Mouse (Mus musculus) gastrocnemius, adult 18-20 months (tissue): ENCODE results near the gene 1700029P11Rik. TPM values are rescaled to one million over a fixed set of nuclear protein-coding genes. Genes with fewer than 3 reads are reported as not detected.

Source experiments
- DNase-seq: peaks from one replicate; pipeline ENCODE4 v3.0.0; 2021; ENCODE audit warnings: low spot score
- total RNA-seq, 2 experiments: library from RNA; stranded (reverse); gene quantifications; 2 replicates each; pipeline ENCODE4 v1.2.3; 2021

1700029P11Rik gene
- total RNA-seq, 2 experiments from 2014 or later = not detected

DNA sequence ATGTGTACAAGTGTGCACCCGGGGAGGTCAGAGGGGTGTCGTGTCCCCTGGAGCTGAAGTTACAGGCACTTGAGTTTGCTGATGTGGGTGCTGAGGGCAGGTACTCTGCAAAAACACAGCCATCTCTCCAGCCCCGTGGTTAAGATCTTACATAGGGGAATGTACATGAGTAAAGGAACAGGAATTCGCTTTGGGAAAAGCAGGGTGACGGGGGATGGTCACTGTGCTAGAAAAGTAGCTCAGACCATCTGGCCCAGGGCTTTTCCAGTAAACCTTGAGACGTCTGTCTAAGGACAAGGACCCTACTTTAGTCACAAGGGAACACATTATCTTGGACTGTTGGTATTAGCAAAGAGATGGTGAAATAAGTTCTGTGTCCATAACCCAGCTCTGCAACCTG is 31.6 kb downstream of the 1700029P11Rik start:
- no peak for DNase-seq

DNA sequence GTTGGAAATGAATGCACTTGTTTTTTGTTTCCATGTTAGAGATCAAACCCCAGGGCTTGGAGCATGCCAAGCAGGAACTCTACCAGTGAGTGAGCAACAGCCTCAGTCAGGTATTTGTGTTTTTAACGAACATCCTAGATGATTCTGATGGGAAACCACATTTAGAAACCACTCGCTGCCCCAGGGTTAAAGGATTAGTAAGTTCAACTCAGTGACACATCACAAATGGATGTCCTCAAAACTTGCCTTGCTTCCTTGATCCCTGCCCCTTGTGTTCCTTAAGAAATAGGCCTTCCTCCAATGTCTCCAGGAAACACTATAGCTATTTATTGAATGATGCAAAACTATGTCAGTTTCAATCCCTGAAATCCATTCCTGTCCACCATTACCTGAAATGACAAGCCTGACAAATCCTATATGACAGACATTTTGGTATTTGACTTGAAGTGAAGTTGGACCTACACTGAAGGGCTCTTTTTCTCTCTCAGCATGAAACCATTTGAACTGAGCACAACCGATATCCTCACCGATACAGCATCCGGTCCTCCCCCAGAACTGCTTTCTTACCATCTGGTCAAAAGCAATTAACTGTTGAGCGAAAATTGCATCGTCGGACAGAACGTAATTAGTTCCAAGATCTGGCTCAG is 34.5 kb downstream of the 1700029P11Rik start:
- no peak for DNase-seq

DNA sequence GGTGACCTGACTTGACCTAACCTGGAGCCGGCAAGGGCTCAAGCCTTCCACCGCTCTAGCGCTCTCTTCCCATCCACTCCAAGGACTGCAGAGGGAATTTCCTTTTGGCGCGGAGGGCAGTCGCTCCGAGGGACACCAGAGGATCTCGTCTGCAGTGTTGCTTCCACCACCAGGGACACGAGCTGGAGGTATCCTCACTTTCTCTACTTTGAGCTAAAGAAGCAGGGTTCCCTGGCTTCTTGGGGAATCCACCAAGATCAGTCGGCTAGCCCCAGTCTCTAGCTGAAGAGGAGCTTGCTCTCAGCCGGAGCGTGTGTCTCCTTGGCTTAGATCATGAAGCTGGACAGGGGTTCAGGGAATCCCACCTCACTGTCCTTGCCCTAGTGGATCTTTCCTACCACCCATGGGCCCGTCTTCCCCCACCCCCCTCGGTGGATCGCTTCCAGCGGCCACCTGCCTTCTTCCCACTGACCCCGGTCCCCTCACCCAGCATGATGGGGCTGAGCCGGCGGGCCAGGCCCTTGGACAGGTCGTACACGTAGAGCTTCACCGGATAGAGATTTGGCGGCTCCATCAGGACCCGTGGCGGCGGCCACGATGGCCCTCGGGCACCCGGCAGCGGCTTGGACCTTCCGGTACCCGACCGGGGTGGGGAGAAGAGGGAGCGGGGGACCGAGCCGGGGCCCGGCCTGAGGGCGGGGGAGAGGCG is 35.2 kb downstream of the 1700029P11Rik start:
- DNase-seq = peak; percentile 5

DNA sequence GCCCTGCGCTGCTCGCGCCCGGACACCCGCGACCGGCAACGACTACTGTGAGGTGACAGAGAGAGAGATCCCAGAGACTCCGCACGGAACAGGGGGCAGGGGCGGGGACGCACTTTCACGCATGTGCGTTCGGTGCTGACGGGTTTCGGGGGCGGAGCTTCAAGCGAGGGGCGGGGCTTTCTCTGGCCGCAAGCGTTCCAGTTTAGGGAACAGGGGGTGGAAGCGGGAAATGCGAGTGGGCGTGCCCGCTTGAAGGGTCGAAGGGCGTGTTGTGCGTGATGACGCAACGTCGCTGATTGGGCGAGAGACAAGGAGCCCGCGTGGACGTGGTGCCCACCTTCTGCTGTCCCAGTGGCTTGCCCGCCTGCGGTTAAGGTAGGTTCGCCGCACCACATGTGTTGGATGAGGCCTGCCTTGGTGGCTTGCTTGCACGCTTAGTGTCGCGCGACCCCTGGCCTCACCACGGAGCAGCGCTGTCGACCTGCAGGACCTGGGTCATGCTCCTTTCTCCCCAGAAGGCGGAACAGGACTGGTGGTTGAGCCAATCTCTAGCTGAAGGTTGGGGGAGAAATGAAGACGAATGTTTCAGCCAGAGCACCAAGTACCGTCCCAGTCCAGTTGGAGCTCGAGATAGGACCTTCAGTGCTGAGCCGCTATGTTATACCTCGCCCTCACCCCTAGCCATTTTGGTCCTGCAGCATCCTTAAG is 35.9 kb downstream of the 1700029P11Rik start:
- peak; percentile 100 for DNase-seq

DNA sequence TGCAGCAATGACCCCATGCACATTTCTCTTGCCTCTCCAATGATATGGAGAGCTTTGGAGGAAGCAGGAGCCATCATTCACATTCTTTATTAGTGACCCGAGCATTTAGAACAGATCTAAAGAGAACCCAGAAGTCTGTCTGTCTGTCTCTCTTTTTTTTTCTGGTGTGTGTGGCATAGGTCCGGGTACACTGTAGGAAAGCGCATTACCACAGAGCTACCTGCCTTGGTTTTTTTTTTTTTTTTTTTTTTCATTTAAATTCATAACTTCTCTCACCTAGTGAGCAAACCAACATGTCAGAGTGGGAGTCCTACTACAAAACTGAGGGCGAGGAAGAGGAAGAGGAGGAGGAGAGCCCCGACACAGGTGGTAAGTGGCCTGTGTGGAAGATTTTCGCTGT is 36.5 kb downstream of the 1700029P11Rik start:
- no peak for DNase-seq

DNA sequence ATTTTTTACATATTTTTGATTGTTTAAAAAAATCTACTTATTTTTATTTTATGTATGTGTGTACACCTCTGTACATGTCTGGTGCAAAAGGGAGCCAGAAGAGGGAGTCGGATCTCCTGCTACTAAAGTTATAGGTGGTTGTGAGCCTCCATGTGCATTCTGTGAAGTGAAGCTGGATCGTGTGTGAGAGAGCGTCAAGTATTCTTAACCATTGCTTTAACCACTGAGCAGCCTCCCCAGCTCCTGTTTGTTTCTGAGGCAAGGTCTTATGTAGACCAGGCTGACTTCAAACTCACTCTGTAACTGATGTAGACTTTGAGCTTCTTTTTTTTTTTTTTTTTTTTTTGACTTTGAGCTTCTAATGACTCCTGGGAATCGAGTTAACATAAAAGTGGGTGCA is 37.1 kb downstream of the 1700029P11Rik start:
- no peak for DNase-seq

DNA sequence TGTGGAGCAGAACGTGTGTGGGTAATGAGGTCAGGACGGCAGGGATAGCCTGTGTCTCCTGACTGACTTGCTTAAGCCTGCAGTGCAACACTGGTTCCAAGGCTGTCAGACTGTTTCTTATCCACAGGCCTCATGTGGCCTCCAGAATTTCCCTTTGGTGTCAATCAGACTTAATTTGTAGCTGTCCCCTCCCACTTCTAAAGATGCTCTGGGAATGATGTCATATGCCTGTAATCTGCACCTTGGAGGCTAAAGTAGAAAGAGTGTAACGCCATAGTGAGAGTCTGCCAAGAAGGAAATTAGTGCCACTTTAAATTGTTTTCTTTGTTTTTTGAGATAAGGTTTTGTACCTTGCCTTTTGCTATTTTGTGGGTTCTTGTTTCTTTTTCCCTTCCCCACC is 38.9 kb downstream of the 1700029P11Rik start:
- no peak for DNase-seq

DNA sequence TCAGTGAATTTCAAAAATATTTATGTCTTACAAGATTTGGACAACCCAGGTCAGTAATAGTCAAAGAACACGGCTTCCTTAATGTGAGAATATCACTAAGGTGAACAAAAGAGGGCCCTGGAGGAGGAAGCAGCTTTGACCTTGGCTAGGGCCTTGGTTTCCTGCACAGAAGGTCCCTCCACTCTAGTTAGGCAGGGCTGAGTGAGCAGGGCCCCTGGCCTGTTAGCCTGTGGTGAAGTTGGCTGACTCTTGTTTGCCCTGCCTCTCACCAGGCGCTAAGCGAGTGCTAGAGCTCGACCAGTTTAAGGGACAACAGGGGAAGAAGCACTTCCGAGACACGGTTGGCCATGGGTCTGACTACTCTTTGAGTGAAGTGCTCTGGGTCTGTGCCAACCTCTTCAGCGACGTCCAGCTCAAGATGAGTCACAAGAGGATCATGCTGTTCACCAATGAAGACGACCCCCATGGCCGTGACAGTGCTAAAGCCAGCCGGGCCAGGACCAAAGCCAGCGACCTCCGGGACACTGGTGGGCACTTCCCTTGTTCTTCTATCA is 42.3 kb downstream of the 1700029P11Rik start:
- no peak for DNase-seq

DNA sequence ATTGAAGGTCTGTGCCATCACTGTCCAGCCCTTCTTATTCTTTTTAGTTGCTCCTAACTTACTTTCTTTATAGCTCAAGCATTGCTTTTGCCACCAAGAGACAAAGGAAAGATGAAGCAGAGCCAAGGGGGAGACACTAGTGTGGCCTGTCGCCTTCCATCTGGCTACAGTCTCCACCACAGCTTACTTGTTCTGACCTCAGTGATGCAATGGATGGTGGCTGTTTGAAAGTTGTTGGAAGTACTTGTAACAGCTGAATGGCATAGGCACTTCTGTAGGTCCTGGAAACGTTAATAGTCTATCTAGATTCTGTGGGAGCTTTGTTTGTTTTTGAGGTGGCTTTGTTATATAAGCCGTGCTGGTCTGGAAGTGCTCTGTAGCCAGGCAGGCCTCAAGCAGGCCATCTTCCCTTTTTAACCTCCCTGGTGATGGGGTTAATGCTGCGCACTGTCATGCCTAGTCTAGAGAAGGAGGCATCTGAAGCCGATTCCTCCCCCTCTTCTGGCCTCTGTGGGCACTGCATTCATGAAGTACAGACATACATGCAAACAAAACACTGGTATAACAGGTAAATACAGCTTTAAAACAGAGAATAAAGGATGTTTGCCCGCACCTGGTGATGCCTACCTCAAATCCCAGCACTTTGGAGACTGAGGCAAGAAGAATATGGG is 43.8 kb downstream of the 1700029P11Rik start:
- no peak for DNase-seq

DNA sequence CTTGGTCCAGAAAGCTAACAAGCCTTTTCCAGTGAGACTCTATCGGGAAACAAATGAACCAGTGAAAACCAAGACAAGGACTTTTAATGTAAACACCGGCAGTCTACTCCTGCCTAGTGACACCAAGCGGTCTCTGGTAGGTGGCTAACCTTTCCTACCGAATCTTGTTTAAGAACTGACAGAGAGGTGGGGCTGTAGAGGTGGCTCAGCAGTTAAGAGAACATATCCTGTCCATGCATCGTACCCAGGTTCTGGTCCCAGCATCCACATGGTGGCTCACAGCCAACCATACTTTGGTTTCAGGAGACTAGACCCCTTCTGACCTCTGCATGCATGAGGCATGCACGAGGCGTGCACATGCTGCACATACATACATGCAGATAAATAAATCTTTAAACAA is 46.9 kb downstream of the 1700029P11Rik start:
- no peak for DNase-seq

DNA sequence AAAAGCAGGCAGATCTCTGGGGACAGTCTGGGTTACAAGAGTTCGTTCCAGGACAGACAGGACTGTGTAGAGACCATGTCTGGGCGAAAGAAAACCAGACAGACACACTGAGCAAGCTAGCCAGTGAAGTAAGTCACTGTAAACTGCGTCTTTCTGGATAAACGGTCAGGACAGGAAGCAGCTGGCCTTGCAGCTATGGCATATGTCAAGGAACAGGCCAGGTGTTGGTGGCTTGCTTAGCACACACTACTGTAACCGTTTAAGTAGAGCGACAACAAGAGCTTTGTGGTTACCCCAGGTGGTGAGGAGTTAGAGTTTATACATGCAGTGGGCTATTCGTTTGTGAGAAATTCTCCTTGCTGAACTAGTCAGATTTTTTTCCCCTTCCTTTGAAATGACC is 47.4 kb downstream of the 1700029P11Rik start:
- DNase-seq = no peak

Other genes starting within 250 kb of the 1700029P11Rik start
- gene Zc3h7b, start 235.5 kb upstream of the 1700029P11Rik start, total RNA-seq = 10 to 100 TPM; 32.7 to 34.2 TPM
- gene Rangap1, start 235.0 kb upstream of the 1700029P11Rik start, total RNA-seq = 10 to 100 TPM; 20.0 to 21.4 TPM
- gene Tef, start 178.1 kb upstream of the 1700029P11Rik start, total RNA-seq = 100 to 1,000 TPM; 124 to 160 TPM
- gene Tob2, start 121.7 kb upstream of the 1700029P11Rik start, total RNA-seq = 100 to 1,000 TPM in 1 of 2 experiments, 10 to 100 TPM in 1; 89.1 to 174 TPM
- gene Phf5a, start 108.6 kb upstream of the 1700029P11Rik start, total RNA-seq = 10 to 100 TPM; 35.5 to 35.7 TPM
- gene Aco2, start 108.2 kb upstream of the 1700029P11Rik start, total RNA-seq = 1,000 to 10,000 TPM; 1,165 to 1,199 TPM
- gene Polr3h, start 54.3 kb upstream of the 1700029P11Rik start, total RNA-seq = 1 to 10 TPM; 5.8 to 7.2 TPM
- gene Csdc2, start 43.8 kb upstream of the 1700029P11Rik start, total RNA-seq = 1 to 10 TPM; 1.0 to 1.5 TPM
- 10 to 100 TPM; 14.1 to 16.7 TPM for gene Pmm1, start 19.6 kb upstream of the 1700029P11Rik start, total RNA-seq
- 10 to 100 TPM; 22.9 to 25.3 TPM for gene Xrcc6, start 7.3 kb downstream of the 1700029P11Rik start, total RNA-seq
- 10 to 100 TPM; 16.7 to 17.6 TPM for gene Desi1, start 53.3 kb downstream of the 1700029P11Rik start, total RNA-seq
- gene Snu13, start 67.1 kb downstream of the 1700029P11Rik start, total RNA-seq = 10 to 100 TPM; 48.7 to 51.4 TPM
- not detected for gene 4930407I10Rik, start 78.6 kb downstream of the 1700029P11Rik start, total RNA-seq
- under 1 TPM in 1 of 2 experiments, not detected in 1; 0.09 TPM for gene Mei1, start 89.5 kb downstream of the 1700029P11Rik start, total RNA-seq
- gene Ccdc134, start 147.4 kb downstream of the 1700029P11Rik start, total RNA-seq = 10 to 100 TPM in 1 of 2 experiments, 1 to 10 TPM in 1; 8.8 to 10.1 TPM
- 10 to 100 TPM in 1 of 2 experiments, 1 to 10 TPM in 1; 9.9 to 12.9 TPM for gene Srebf2, start 166.6 kb downstream of the 1700029P11Rik start, total RNA-seq
- gene Shisa8, start 232.3 kb downstream of the 1700029P11Rik start, total RNA-seq = not detected
- gene Tnfrsf13c, start 243.8 kb downstream of the 1700029P11Rik start, total RNA-seq = not detected